Mouse (Mus musculus): Measurements from ENCODE around the gene Borcs6.

The Borcs6 gene

GRCm38 (mm10) chr11:69070590-69071222, 11.2 kb downstream of the Borcs6 start, which contains the start of gene Tmem107:
Gene Tmem107, plus strand, starts transcription at chr11:69070806.
- peak; percentile 96 for DNase-seq (ENCODE audit: low read depth, low spot score)

GRCm38 (mm10) chr11:69071262-69071661, 11.7 kb downstream of the Borcs6 start:
- DNase-seq (ENCODE audit: low read depth, low spot score) = no peak

GRCm38 (mm10) chr11:69072234-69072633, 12.7 kb downstream of the Borcs6 start:
- no peak for DNase-seq (ENCODE audit: low read depth, low spot score)

DNA sequence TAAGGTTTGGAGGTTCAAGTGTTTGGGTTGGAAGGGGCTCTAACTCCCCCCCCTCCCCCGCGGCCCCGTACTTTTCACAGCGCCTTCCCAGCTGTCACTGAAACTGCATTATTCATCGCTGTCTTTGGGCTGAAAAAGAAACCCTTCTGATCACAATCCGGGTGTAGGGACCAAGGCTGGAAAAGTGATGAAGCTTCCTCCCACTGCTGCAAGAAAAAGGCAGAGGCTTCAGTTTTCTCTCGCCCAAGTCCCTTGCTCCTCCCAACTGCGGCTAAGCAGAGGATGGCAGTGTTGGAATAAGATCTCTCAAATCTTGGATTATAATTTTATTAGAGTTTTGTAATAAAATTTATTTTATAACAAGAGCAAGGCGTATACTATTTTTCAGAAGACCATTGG, 13.1 kb downstream of the Borcs6 start:
- no peak for DNase-seq (ENCODE audit: low read depth, low spot score)

DNA sequence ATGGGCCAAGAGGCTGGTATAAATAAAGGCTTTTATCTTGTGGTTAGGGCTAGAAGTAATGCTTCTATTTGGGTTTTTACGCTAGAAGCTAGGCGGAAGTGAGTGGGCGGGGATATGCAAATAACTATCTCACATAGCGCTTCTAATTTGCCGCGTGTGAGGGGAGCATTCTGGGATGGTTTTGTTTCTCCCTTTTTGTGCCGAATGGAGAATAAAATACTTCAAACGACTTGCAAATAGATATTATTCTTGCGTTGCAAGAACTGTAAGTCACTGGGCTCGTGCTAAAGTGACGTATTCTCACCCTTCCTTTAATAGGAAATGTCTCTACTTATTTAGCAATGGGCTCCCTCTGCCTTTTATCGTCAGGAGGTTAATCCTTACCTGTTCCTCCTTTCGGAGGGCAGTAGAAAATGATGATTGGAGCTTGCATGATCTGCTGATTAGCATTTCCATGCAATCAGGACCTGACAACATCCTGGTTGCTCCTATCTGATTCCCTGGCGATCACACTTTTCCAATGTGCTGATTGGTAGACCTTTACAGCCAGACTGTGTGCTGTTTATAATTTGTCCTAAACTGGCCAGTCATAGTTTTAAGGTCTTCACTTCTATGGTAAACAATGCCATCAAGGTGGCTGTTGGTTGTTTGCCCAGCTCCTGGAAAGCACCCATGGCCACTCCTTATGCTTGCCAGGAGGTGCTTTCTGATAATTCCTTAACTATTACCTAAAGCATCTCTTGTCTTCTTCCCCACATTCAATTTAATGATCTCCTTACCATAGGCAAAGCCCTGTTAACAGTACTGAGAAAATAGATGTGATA, 13.8 kb downstream of the Borcs6 start:
- DNase-seq (ENCODE audit: low read depth, low spot score) = peak; percentile 95

DNA sequence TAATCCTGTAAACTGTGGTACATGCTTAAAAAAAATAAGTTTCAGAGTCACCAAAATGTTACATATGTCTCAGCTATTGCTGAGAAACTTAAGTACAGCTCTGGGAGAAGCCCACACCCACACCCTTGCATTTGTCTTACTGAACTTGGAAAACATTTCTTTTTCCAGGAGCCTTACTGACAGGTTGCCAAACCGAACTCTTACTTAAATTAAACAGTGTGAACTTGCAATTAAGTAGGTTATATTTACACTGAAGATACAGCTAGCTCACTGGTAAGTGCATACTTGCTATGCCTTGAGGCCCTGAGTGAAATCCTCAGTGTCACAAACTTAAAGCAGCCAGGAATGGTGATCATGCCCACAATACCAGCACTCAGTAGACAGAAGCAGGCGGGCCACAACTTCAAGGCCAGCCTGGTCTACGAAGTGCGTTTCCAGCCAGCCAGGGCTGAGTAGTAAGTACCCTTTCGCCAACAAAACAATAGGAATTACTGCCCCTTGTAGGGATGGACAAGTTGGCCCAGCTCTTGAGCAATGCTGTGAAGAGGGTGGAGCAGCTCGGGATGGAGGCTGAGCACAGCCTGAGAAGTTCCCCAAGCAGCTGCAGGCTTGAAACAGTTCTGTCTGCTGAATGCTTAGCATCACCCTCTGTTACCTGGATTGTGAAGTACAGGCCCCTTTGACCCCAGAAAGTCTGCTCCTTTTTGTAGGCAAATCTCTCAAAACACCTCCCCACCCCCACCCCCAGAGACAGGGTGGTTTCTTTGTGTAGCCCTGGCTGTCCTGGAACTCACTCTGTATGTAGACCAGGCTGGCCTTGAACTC, 14.6 kb downstream of the Borcs6 start:
- DNase-seq (ENCODE audit: low read depth, low spot score) = no peak

DNA sequence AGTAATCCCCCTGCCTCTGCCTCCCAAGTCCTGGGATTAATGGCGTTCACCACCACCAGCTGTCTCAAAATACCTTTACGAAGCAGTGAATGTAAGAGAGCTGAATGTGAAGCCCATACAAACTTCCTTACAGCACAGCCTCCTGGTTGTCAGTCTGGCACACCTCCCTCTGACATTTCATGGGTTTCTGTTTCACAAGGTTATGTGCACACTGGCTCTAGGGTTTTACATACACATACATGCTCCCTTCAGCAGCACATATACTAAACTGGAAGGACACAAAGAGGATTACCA, 15.2 kb downstream of the Borcs6 start:
- no peak for DNase-seq (ENCODE audit: low read depth, low spot score)

GRCm38 (mm10) chr11:69075764-69076479, 16.4 kb downstream of the Borcs6 start:
- DNase-seq (ENCODE audit: low read depth, low spot score) = no peak

DNA sequence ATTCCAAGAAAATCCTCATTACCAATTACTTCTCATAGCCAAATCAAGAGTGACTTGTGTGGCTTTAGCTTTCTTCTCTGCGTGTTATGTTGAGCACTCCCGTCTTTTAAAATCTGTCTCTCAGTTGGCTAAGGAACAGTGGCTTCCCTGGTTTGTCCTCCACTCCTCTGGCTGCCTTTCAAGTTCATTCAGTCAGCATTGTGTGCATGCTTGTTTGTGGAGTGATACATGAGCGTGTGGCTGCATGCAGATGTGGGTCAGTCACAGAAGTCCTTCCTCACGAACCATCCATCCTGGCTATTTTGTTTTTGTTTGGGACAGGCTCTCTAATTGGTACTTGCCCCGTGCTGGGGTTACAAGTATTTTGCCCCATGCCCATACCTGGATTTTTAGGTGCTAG, 17.1 kb downstream of the Borcs6 start:
- no peak for DNase-seq (ENCODE audit: low read depth, low spot score)

- DNase-seq (ENCODE audit: low read depth, low spot score) = no peak
These were observed 17.8 kb downstream of the Borcs6 start for GRCm38 (mm10) chr11:69077316-69077715.

DNA sequence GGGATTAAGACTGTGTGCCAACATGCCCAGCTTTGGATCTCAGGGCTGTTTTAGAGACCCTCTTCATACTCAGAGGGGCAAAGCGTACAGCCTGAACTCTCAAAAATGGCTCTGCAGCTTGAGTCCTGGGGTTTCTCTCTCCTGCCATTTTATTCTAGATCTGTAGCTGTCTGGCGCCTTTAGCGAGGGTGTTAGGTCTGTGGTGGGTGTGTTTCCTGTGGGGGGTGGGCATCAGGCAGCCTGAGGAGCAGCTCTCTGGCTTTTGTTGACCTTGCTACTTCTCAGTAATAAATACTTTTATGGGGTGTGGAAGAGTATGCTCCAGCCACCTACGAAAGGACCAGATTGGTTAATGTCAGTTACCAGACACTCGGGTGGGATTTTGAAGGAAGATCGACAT, 18.5 kb downstream of the Borcs6 start:
- DNase-seq (ENCODE audit: low read depth, low spot score) = no peak

DNA sequence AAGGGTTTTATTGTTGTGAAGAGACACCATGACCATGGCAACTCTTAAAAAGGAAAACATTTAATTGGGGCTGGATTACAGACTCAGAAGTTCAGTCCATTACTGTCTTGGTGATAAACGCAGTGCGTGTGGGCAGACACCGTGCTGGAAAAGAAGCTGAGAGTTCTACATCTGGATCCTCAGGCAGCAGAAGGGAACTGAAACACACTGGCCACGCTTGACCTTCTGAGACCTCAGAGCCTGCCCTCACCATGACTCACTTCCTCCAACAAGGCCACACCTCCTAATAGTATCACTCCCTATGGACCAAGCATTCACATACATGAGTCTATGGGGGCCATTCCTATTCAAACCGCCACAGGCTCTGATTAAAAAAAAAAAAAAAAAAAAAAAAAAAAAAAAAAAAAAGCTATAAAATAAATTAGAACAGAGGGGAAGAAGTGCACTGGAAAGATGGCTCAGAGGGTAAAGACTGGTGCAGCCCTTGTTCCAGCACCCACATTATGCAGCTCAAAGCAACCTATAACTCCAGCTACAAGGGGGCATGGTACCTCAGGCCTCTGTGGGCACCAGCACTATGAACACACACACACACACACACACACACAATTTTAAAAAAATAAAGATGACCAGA, 19.4 kb downstream of the Borcs6 start:
- DNase-seq (ENCODE audit: low read depth, low spot score) = no peak

DNA sequence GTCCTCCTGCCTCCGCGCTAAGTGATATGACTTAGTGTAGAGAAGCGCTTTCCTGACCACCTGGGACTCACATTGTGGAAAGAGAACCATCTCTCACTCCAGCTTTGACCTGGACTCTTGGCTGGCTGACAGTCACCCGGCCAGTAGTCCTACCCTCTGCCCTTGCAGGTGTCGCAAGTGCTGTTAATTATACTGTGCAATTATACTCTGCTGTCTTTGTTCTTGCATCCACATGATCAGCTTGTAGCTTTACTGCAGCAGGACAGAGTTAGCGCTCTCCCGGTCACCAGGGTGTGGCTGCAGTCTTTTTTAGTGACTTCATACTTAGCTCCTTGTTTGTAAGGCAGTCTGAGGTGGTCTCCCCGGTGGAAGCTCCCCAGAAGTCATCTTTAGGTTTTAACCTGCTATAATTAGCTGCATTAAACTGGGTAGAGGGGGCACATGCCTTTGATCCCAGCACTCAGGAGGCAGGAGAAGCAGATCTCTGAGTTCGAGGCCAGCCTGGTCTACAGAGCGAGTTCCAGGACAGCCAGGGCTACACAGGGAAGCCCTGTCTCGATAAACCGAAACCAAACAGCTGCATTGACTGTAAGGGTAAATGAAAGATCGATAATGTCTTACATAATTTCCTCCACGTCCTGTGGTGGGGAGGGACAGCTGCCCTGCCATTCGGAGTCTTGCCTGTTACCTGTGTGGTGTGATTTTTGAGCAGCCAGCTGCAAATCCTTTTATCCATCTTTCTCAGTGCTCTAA, 20.8 kb downstream of the Borcs6 start:
- no peak for DNase-seq (ENCODE audit: low read depth, low spot score)

DNA sequence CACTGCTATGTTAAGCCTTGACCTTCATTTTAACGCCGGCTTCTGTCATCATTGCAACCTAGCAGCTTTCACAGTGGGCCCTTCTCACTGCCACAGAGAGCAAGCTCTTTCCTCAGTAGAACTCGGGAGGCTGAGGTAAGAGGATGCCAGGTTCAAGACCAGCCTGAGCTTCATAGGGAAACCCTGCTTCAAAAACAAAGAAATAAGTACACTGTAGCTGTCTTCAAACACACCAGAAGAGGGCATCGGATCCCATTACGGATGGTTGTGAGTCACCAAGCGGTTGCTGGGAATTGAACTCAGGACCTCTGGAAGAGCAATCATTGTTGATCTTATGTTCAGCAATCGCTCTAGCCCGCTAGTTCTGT, 21.3 kb downstream of the Borcs6 start:
- DNase-seq (ENCODE audit: low read depth, low spot score) = no peak

- no peak for DNase-seq (ENCODE audit: low read depth, low spot score)
These were observed 22.1 kb downstream of the Borcs6 start for GRCm38 (mm10) chr11:69081613-69082012.

DNA sequence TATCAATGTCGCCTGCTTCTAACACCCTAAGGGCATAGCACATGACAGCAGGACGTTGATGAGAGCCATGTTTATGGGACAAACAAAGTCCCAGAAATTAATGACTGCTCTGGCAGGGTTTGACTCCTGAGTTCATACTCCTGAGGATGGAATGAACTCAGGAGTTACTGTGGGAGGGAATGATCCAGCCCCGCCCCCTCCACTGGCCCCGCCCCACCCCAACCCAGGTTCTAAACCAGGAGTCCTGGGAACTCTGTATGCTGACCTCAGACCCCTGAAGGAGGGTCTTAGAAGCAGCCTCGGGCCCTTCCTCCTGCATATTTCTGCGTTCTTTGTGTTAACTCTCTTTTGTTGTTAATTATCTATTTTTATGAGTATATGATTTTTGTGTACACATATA, 26.1 kb downstream of the Borcs6 start:
- DNase-seq (ENCODE audit: low read depth, low spot score) = no peak

- no peak for DNase-seq (ENCODE audit: low read depth, low spot score)
These were observed 26.9 kb downstream of the Borcs6 start for GRCm38 (mm10) chr11:69086390-69086789.

DNA sequence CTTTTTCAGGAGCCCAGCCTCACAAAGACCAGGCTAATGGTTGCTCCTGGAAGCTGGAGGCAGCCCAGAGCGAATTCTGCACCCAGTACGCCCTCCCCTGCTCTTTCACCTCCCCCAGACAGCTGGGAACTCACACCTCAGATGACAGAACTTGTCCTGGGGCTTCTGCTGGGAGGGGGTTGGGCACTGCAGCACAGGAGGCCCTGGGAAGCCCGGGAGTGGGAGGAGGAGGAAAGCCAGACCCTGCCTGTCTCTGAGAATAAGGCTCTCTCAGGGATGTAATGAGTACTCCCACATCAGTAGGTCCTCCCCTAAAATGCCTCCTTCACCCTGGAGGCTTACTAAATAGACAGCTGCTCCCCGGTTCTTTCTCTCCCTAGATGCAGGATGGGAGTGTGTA, 27.6 kb downstream of the Borcs6 start:
- DNase-seq (ENCODE audit: low read depth, low spot score) = no peak

DNA sequence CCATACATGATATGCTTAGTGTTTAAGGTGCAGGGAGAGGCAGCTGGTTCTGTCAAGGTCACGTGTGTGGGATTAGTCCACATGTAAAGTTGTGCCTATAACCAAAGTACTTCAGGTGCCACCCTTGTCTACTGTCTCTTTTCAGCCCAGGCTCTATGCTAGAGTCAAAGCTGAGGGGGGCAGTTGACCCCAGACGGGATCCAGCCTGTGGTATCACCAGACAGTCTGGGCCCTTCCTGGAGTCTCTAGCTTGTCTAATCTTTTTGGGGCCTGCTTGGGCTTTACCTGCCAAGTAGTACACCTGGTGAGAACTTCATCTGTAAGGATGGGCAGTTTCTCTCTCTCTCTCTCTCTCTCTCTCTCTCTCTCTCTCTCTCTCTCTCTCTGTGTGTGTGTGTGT, 28.1 kb downstream of the Borcs6 start:
- DNase-seq (ENCODE audit: low read depth, low spot score) = peak; percentile 20

DNA sequence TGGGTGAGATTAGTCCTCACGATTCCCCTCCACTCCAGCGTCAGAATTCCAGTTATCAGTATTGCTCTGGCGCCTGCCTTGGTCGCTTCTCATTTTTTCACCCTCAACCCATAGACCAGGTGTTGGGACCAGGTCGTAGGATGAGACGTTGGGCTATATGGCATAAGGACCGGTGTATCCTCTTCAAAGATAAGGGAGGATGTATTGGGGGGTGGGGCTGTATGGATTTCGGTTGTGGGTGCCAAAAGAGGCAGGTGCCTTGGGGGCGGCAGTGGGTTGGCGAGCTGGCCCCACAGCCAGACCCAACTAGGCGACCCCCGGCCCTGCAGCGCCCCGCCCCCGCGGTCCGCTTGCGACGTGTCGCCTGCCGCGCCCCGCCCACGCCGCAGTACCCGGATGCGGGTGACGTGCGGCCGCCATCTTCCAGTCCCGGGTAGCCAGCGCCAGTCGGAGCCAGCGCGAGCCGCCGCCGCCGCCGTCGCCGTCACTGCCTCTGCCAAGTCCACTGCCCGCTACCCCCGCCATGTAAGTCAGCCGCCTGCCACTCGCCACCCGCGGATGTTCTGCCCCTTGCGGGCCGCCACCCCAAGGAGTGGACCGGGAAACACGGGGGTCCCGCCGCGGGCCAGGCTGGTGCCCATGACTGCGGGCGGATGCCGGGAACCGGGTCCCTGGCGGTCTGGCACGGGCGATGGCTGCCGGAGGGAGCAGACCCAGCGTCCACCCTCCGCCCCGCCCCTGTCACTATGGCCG, 28.8 kb downstream of the Borcs6 start, which contains the start of gene Vamp2:
Gene Vamp2 (plus strand): TSS at position 388 of the 753 bp plus-strand sequence.
- peak; percentile 97 for DNase-seq (ENCODE audit: low read depth, low spot score)

Data from CD4-positive, CD25-positive, alpha-beta regulatory T cell, adult 2 months (primary cell).